Mouse (Mus musculus): ENCODE results near the gene Ntpcr. TPM values are rescaled to one million over a fixed set of nuclear protein-coding genes. Genes with fewer than 3 reads are reported as not detected.
A peak's percentile ranks its signal among the peaks of the same experiment; 100 is the strongest.

Ntpcr gene
- polyA plus RNA-seq, 1 experiment from 2014 or later = 19.5 TPM

DNA sequence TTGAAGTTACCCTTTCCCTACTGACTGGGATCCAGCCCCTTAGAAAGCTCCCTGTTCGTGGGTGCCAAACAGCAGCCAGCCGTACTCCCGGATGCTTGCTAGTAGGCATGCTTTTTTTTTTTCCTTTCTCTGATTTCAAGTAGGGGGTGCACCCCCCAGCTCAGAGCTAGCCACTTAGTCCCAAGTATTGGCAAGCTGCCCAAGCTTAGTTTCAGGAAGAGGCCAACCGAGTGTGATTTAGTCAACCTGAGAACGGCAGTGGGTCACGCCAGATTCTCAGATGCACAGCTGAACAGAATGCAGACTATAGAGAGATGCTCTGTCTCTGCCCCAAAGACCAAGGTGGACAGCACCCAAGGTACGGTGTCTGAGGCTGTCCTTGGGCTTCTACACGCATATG is 21.1 kb downstream of the Ntpcr start:
- WGBS = 81% methylated on average over 8 of the region's 8 CpGs
- DNase-seq (ENCODE audit: low spot score) = no peak
- Histone ChIP-seq H3K27ac (ENCODE audit: low read depth, low read length) (no peak overlapping the region), H3K27me3 (ENCODE audit: control insufficient read depth, insufficient read depth, low read length) (no peaks in the 10 kb centered on the region), H3K36me3 (ENCODE audit: control insufficient read depth, insufficient read depth, low read length) (no peaks in the 10 kb centered on the region), H3K4me3 (ENCODE audit: low read depth, low read length) (no peak overlapping the region), H3K9ac (ENCODE audit: low read length) (no peak overlapping the region), H3K4me2 (ENCODE audit: low read depth) (no peak overlapping the region), H3K4me1 (ENCODE audit: control insufficient read depth, insufficient read depth, low read length) (no peaks in the 10 kb centered on the region), H3K9me3 (ENCODE audit: control insufficient read depth, low read length) (no peaks in the 10 kb centered on the region)
- no peak for ATAC-seq (ENCODE audit: insufficient read depth, low FRiP score, low TSS enrichment)

- no peaks in the 10 kb centered on the region for H3K27me3 ChIP-seq (ENCODE audit: control insufficient read depth, insufficient read depth, low read length)
- no peak overlapping the region for H3K9ac ChIP-seq (ENCODE audit: low read length)
- no peak overlapping the region for H3K4me3 ChIP-seq (ENCODE audit: low read depth, low read length)
- no peaks in the 10 kb centered on the region for H3K4me1 ChIP-seq (ENCODE audit: control insufficient read depth, insufficient read depth, low read length)
- H3K27ac ChIP-seq (ENCODE audit: low read depth, low read length) = no peak overlapping the region
- no peaks in the 10 kb centered on the region for H3K36me3 ChIP-seq (ENCODE audit: control insufficient read depth, insufficient read depth, low read length)
- H3K9me3 ChIP-seq (ENCODE audit: control insufficient read depth, low read length) = no peaks in the 10 kb centered on the region
- H3K4me2 ChIP-seq (ENCODE audit: low read depth) = no peak overlapping the region
- DNase-seq (ENCODE audit: low spot score) (no peak), ATAC-seq (ENCODE audit: insufficient read depth, low FRiP score, low TSS enrichment) (no peak)
- 85% methylated on average over 8 of the region's 8 CpGs for WGBS
Measured at GRCm38 (mm10) chr8:125755896-125756295, 26.1 kb downstream of the Ntpcr start.

- Histone ChIP-seq H3K27ac (ENCODE audit: low read depth, low read length) (no peak overlapping the region), H3K36me3 (ENCODE audit: control insufficient read depth, insufficient read depth, low read length) (no peaks in the 10 kb centered on the region), H3K4me3 (ENCODE audit: low read depth, low read length) (no peak overlapping the region), H3K27me3 (ENCODE audit: control insufficient read depth, insufficient read depth, low read length) (no peaks in the 10 kb centered on the region), H3K9me3 (ENCODE audit: control insufficient read depth, low read length) (no peaks in the 10 kb centered on the region), H3K4me2 (ENCODE audit: low read depth) (no peak overlapping the region), H3K4me1 (ENCODE audit: control insufficient read depth, insufficient read depth, low read length) (no peaks in the 10 kb centered on the region), H3K9ac (ENCODE audit: low read length) (no peak overlapping the region)
- ATAC-seq (ENCODE audit: insufficient read depth, low FRiP score, low TSS enrichment) (no peak), DNase-seq (ENCODE audit: low spot score) (no peak)
- 56% methylated on average over 9 of the region's 9 CpGs for WGBS
Measured at GRCm38 (mm10) chr8:125756391-125757105, 26.8 kb downstream of the Ntpcr start.

- Histone ChIP-seq H3K27ac (ENCODE audit: low read depth, low read length) (no peak overlapping the region), H3K36me3 (ENCODE audit: control insufficient read depth, insufficient read depth, low read length) (no peaks in the 10 kb centered on the region), H3K4me3 (ENCODE audit: low read depth, low read length) (no peak overlapping the region), H3K9me3 (ENCODE audit: control insufficient read depth, low read length) (no peaks in the 10 kb centered on the region), H3K27me3 (ENCODE audit: control insufficient read depth, insufficient read depth, low read length) (no peaks in the 10 kb centered on the region), H3K4me2 (ENCODE audit: low read depth) (no peak overlapping the region), H3K9ac (ENCODE audit: low read length) (no peak overlapping the region), H3K4me1 (ENCODE audit: control insufficient read depth, insufficient read depth, low read length) (no peaks in the 10 kb centered on the region)
- DNase-seq (ENCODE audit: low spot score) (no peak), ATAC-seq (ENCODE audit: insufficient read depth, low FRiP score, low TSS enrichment) (no peak)
- 78% methylated on average over 1 of the region's 1 CpGs for WGBS
Measured at GRCm38 (mm10) chr8:125757106-125757496, 27.3 kb downstream of the Ntpcr start.

GRCm38 (mm10) chr8:125759022-125759421 is 29.3 kb downstream of the Ntpcr start:
- Histone ChIP-seq H3K9me3 (ENCODE audit: control insufficient read depth, low read length) (no peaks in the 10 kb centered on the region), H3K4me1 (ENCODE audit: control insufficient read depth, insufficient read depth, low read length) (no peaks in the 10 kb centered on the region), H3K27ac (ENCODE audit: low read depth, low read length) (no peak overlapping the region), H3K36me3 (ENCODE audit: control insufficient read depth, insufficient read depth, low read length) (no peaks in the 10 kb centered on the region), H3K9ac (ENCODE audit: low read length) (no peak overlapping the region), H3K4me2 (ENCODE audit: low read depth) (no peak overlapping the region), H3K27me3 (ENCODE audit: control insufficient read depth, insufficient read depth, low read length) (no peaks in the 10 kb centered on the region), H3K4me3 (ENCODE audit: low read depth, low read length) (no peak overlapping the region)
- DNase-seq (ENCODE audit: low spot score) (peak; percentile 24), ATAC-seq (ENCODE audit: insufficient read depth, low FRiP score, low TSS enrichment) (no peak)
- 40% methylated on average over 10 of the region's 10 CpGs for WGBS

- H3K9me3 ChIP-seq (ENCODE audit: control insufficient read depth, low read length) = no peaks in the 10 kb centered on the region
- no peak overlapping the region for H3K4me3 ChIP-seq (ENCODE audit: low read depth, low read length)
- DNase-seq (ENCODE audit: low spot score) (no peak), ATAC-seq (ENCODE audit: insufficient read depth, low FRiP score, low TSS enrichment) (no peak)
- no peaks in the 10 kb centered on the region for H3K27me3 ChIP-seq (ENCODE audit: control insufficient read depth, insufficient read depth, low read length)
- no peak overlapping the region for H3K4me2 ChIP-seq (ENCODE audit: low read depth)
- 91% methylated on average over 16 of the region's 16 CpGs for WGBS
- H3K36me3 ChIP-seq (ENCODE audit: control insufficient read depth, insufficient read depth, low read length) = no peaks in the 10 kb centered on the region
- H3K4me1 ChIP-seq (ENCODE audit: control insufficient read depth, insufficient read depth, low read length) = no peaks in the 10 kb centered on the region
- no peak overlapping the region for H3K27ac ChIP-seq (ENCODE audit: low read depth, low read length)
- no peak overlapping the region for H3K9ac ChIP-seq (ENCODE audit: low read length)
Measured at GRCm38 (mm10) chr8:125763066-125763786, 33.5 kb downstream of the Ntpcr start.

DNA sequence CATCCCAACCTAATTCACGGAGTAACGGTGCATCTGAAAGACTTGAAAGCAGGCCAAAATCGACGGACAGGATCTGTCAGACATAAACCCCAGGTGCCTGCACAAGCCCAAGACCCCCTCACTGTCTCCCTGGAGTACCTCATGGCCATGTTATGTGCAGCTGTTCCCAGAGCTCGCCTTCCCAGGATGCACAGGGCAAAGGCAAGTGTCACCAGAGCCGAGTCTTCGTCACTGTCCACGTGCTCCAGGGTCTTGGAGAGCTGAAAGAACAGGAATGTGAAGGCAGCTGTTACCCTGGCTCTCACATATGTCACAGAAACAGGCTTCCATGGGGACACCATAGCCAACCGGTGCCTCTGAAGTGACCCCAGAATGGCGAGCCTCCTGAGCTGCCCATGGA is 38.3 kb downstream of the Ntpcr start:
- Histone ChIP-seq H3K4me3 (ENCODE audit: low read depth, low read length) (no peak overlapping the region), H3K9ac (ENCODE audit: low read length) (no peak overlapping the region), H3K27me3 (ENCODE audit: control insufficient read depth, insufficient read depth, low read length) (no peaks in the 10 kb centered on the region), H3K4me1 (ENCODE audit: control insufficient read depth, insufficient read depth, low read length) (no peaks in the 10 kb centered on the region), H3K4me2 (ENCODE audit: low read depth) (no peak overlapping the region), H3K9me3 (ENCODE audit: control insufficient read depth, low read length) (no peaks in the 10 kb centered on the region), H3K27ac (ENCODE audit: low read depth, low read length) (no peak overlapping the region), H3K36me3 (ENCODE audit: control insufficient read depth, insufficient read depth, low read length) (no peaks in the 10 kb centered on the region)
- no peak for ATAC-seq (ENCODE audit: insufficient read depth, low FRiP score, low TSS enrichment)
- 90% methylated on average over 10 of the region's 10 CpGs for WGBS
- DNase-seq (ENCODE audit: low spot score) = no peak

DNA sequence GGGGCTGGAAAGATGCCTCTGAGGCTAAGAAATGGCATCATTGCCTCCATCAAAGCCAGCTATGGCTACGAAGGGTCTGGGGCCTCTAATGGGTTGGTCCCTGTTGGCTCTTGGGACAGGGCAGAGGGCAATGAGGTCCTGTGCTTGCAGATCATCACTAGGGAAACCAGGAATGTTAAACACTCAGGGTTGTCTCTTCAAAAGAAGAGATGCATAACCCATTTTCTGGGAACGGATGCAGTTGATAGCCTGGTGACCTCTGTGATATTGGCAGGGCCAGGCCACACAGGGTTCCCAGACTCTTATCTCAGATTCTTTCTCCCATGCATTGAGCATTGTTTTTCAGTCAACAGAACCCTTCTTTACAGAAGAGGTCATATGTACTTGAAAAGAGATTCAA is 42.5 kb downstream of the Ntpcr start:
- H3K36me3 ChIP-seq (ENCODE audit: control insufficient read depth, insufficient read depth, low read length) = no peaks in the 10 kb centered on the region
- H3K9me3 ChIP-seq (ENCODE audit: control insufficient read depth, low read length) = no peaks in the 10 kb centered on the region
- no peaks in the 10 kb centered on the region for H3K4me1 ChIP-seq (ENCODE audit: control insufficient read depth, insufficient read depth, low read length)
- H3K27me3 ChIP-seq (ENCODE audit: control insufficient read depth, insufficient read depth, low read length) = no peaks in the 10 kb centered on the region
- no peak overlapping the region for H3K27ac ChIP-seq (ENCODE audit: low read depth, low read length)
- 69% methylated on average over 2 of the region's 2 CpGs for WGBS
- DNase-seq (ENCODE audit: low spot score) (no peak), ATAC-seq (ENCODE audit: insufficient read depth, low FRiP score, low TSS enrichment) (no peak)
- H3K9ac ChIP-seq (ENCODE audit: low read length) = no peak overlapping the region
- no peak overlapping the region for H3K4me2 ChIP-seq (ENCODE audit: low read depth)
- H3K4me3 ChIP-seq (ENCODE audit: low read depth, low read length) = no peak overlapping the region

DNA sequence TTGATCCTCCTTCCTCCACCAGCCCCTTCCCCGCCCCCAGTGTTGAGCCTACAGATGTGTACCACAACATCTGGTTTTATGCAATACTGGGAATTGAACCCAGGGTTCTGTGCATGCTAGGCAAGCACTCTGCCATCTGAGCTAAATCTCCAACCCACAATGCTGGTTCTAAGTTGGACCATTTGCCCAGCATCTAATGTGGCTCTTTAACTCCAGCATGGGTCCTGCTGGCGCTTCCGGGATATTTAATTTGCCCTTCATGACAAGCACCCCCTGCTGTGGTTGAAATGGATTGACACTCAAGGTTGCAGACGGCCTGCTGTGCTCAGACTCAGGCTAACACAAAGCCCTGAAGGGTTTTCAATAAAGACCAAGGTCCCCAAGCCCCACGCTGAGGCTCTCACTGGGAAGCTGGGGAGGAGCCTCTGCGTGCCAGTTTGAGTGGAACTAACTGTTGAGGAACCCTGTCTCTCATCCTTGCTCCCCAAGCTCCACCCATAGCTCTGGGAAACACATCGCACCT is 43.6 kb downstream of the Ntpcr start:
- Histone ChIP-seq H3K27me3 (ENCODE audit: control insufficient read depth, insufficient read depth, low read length) (no peaks in the 10 kb centered on the region), H3K27ac (ENCODE audit: low read depth, low read length) (no peak overlapping the region), H3K9me3 (ENCODE audit: control insufficient read depth, low read length) (no peaks in the 10 kb centered on the region), H3K4me2 (ENCODE audit: low read depth) (no peak overlapping the region), H3K4me3 (ENCODE audit: low read depth, low read length) (no peak overlapping the region), H3K36me3 (ENCODE audit: control insufficient read depth, insufficient read depth, low read length) (no peaks in the 10 kb centered on the region), H3K4me1 (ENCODE audit: control insufficient read depth, insufficient read depth, low read length) (no peaks in the 10 kb centered on the region), H3K9ac (ENCODE audit: low read length) (no peak overlapping the region)
- no peak for DNase-seq (ENCODE audit: low spot score)
- 50% methylated on average over 7 of the region's 7 CpGs for WGBS
- no peak for ATAC-seq (ENCODE audit: insufficient read depth, low FRiP score, low TSS enrichment)

Data from neural tube, embryonic 11.5 days (tissue).